Mouse (Mus musculus) bone marrow macrophage, adult 2 months (primary cell): Measurements from ENCODE around the gene Fancl.

ENCODE experiments used
- CTCF ChIP-seq: IDR thresholded peaks from 2 replicates; pipeline ENCODE4 v1.5.1; 2012; ENCODE audit warnings: low read depth, mild to moderate bottlenecking, low read length, moderate library complexity
- POLR2A ChIP-seq: IDR thresholded peaks from 2 replicates; pipeline ENCODE4 v1.6.1; 2012; ENCODE audit warnings: mild to moderate bottlenecking, low read depth, low read length, borderline replicate concordance

GRCm38 (mm10) chr11:26412972-26413371 is 27.0 kb downstream of the Fancl start:
- TF ChIP-seq CTCF: no peak
- TF ChIP-seq POLR2A: no peak
